Mouse (Mus musculus): ENCODE results near the gene Nkx6-2. TPM values are rescaled to one million over a fixed set of nuclear protein-coding genes. Genes with fewer than 3 reads are reported as not detected.

The Nkx6-2 gene
- polyA plus RNA-seq, 1 experiment from 2014 or later = 0.09 TPM

GRCm38 (mm10) chr7:139565998-139566397 is 16.6 kb downstream of the Nkx6-2 start:
- no peak for ATAC-seq (ENCODE audit: low read depth)

DNA sequence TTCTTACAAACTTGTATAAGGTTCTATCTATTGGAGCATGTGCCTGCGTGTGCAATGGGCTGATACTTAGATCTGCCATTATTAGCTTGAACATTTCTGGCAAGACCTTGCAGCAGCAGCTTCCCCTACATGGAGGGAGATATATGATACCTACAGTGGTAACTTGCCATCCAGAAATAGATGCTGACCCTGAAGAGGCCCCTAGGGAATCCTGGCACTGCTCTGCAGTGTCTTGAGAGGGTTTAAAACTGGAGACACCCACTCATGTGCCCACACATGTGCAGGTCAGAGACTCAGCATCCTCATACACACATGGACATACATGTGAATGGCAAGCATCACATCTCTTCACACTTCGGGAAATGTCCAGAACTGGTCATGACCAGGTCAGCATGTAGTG is 18.4 kb downstream of the Nkx6-2 start:
- 63% methylated on average over 2 of the region's 2 CpGs for WGBS (ENCODE audit: insufficient replicate concordance)
- Histone ChIP-seq H3K27me3 (no peaks in the 10 kb centered on the region), H3K27ac (no peak overlapping the region), H3K36me3 (0 out of 2 replicates have a peak, but pooled peaks cover under 1% of the 10 kb centered on the region), H3K4me1 (replicated peaks) (no peaks in the 10 kb centered on the region), H3K9me3 (replicated peaks) (no peaks in the 10 kb centered on the region), H3K4me2 (no peak overlapping the region), H3K9ac (no peak overlapping the region), H3K4me3 (replicated peaks) (no peak overlapping the region)
- DNase-seq = no peak
- ATAC-seq (ENCODE audit: low read depth) = no peak

More at GRCm38 (mm10) chr7:139565998-139566397, 16.6 kb downstream of the Nkx6-2 start:
- Histone ChIP-seq H3K9me3 (replicated peaks) (no peaks in the 10 kb centered on the region), H3K27me3 (no peaks in the 10 kb centered on the region), H3K4me2 (no peak overlapping the region), H3K4me1 (replicated peaks) (no peaks in the 10 kb centered on the region), H3K9ac (no peak overlapping the region), H3K4me3 (replicated peaks) (no peak overlapping the region), H3K36me3 (no peaks in the 10 kb centered on the region), H3K27ac (no peak overlapping the region)
- WGBS (ENCODE audit: insufficient replicate concordance) = 57% methylated on average over 6 of the region's 6 CpGs
- no peak for DNase-seq

DNA sequence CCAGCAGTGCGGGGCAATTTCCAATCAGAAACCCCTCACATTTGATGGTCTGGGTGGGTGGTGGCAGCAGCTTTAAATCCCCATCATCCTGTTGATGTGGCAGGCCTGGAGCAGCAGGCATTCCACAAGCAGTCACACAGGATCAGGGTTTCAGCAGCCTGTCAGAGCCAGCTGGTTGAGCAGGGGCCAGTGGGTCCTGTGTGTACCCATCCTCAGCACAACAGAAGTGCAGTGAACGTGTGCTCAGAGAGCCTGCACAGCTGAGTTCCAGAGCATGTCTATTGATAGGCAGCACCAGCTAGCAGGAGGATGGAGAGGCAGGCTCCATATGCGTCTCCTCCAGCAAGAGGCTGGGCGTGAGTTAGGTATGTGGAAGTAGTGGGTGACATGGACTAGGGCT is 19.2 kb downstream of the Nkx6-2 start:
- H3K9ac ChIP-seq = no peak overlapping the region
- no peak for DNase-seq
- no peak for ATAC-seq (ENCODE audit: low read depth)
- H3K36me3 ChIP-seq = 0 out of 2 replicates have a peak, but pooled peaks cover 4% of the 10 kb centered on the region
- H3K27ac ChIP-seq = no peak overlapping the region
- H3K9me3 ChIP-seq (replicated peaks) = no peaks in the 10 kb centered on the region
- 59% methylated on average over 4 of the region's 4 CpGs for WGBS (ENCODE audit: insufficient replicate concordance)
- H3K4me2 ChIP-seq = no peak overlapping the region
- H3K4me1 ChIP-seq (replicated peaks) = no peaks in the 10 kb centered on the region
- H3K27me3 ChIP-seq = no peaks in the 10 kb centered on the region
- H3K4me3 ChIP-seq (replicated peaks) = no peak overlapping the region

GRCm38 (mm10) chr7:139559659-139560058 is 22.9 kb downstream of the Nkx6-2 start:
- Histone ChIP-seq H3K4me2 (no peak overlapping the region), H3K27ac (no peak overlapping the region), H3K4me3 (replicated peaks) (no peak overlapping the region), H3K9ac (no peak overlapping the region), H3K36me3 (0 out of 2 replicates have a peak, but pooled peaks cover 4% of the 10 kb centered on the region), H3K9me3 (replicated peaks) (no peaks in the 10 kb centered on the region), H3K27me3 (no peaks in the 10 kb centered on the region), H3K4me1 (replicated peaks) (no peaks in the 10 kb centered on the region)
- 68% methylated on average over 10 of the region's 10 CpGs for WGBS (ENCODE audit: insufficient replicate concordance)
- ATAC-seq (ENCODE audit: low read depth) (no peak), DNase-seq (no peak)

DNA sequence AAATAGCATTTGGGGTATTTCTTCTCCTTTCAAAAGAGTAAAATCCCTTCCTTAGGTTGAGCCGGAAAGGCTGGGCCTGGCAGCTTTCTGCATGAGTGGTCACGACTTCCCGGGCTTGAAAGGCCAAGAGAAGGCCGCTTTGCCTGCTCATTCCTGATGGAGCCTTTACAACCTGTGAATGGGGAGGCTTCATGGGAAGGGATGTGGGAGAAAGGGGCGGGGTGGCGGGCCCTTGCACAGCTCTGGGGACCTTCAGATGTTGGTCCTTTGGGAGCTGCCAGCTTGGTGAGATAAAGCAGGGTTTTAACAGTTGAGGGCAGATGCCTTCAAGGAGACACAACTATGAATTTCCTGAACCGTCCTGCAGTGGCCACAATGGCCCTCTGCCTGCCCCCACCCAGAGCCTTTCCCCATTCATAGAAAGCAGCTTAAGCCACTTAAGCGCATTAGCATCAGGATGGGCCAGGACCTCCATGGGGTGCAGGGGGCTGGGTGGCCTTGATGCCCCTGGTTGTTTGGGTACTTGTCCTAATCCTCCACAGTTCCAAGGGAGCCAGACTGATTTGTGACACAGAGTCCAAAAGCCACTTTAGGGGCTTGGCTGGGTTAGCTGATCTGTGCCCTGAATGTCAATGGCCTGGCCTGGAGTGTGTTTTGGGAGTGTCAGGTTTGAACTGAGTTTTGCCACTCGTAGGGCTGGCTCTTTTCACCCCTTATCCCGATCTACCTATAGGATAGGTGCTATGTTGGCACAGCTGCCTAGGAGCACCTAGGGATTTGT is 25.7 kb downstream of the Nkx6-2 start:
- Histone ChIP-seq H3K9ac (no peak overlapping the region), H3K4me1 (replicated peaks) (no peaks in the 10 kb centered on the region), H3K27me3 (no peaks in the 10 kb centered on the region), H3K4me2 (no peak overlapping the region), H3K36me3 (0 out of 2 replicates have a peak, but pooled peaks cover 4% of the 10 kb centered on the region), H3K27ac (no peak overlapping the region), H3K4me3 (replicated peaks) (no peak overlapping the region), H3K9me3 (replicated peaks) (no peaks in the 10 kb centered on the region)
- no peak for ATAC-seq (ENCODE audit: low read depth)
- no peak for DNase-seq
- 64% methylated on average over 10 of the region's 10 CpGs for WGBS (ENCODE audit: insufficient replicate concordance)

DNA sequence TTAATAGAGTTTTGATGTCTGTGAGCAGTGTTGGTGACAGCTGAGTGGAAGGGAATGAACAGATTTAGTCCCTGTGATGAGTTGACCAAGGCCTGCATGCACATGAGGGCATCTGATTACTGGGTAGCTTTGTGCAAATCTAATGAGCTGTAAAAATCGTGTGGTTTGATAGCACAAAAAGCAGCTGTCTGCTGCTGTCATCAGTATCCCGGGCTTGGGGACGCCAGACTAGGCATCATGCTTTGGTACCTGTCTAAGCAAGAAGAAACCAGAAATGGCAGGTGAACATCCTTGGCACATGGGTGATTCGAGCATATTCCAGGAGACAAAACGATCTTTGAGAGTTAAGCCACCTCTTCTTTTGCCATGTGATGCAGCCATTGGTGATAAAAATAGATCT is 26.3 kb downstream of the Nkx6-2 start:
- no peaks in the 10 kb centered on the region for H3K9me3 ChIP-seq (replicated peaks)
- no peak overlapping the region for H3K4me2 ChIP-seq
- ATAC-seq (ENCODE audit: low read depth) = no peak
- no peak overlapping the region for H3K4me3 ChIP-seq (replicated peaks)
- H3K4me1 ChIP-seq (replicated peaks) = no peaks in the 10 kb centered on the region
- 60% methylated on average over 5 of the region's 5 CpGs for WGBS (ENCODE audit: insufficient replicate concordance)
- no peaks in the 10 kb centered on the region for H3K27me3 ChIP-seq
- no peak overlapping the region for H3K27ac ChIP-seq
- 0 out of 2 replicates have a peak, but pooled peaks cover 4% of the 10 kb centered on the region for H3K36me3 ChIP-seq
- H3K9ac ChIP-seq = no peak overlapping the region
- no peak for DNase-seq

GRCm38 (mm10) chr7:139551519-139551918 is 31.1 kb downstream of the Nkx6-2 start:
- no peak for DNase-seq
- H3K4me1 ChIP-seq (replicated peaks) = no peaks in the 10 kb centered on the region
- H3K27me3 ChIP-seq = no peaks in the 10 kb centered on the region
- no peak overlapping the region for H3K27ac ChIP-seq
- no peak for ATAC-seq (ENCODE audit: low read depth)
- H3K9me3 ChIP-seq (replicated peaks) = no peaks in the 10 kb centered on the region
- H3K9ac ChIP-seq = no peak overlapping the region
- H3K4me3 ChIP-seq (replicated peaks) = no peak overlapping the region
- no peak overlapping the region for H3K4me2 ChIP-seq
- WGBS (ENCODE audit: insufficient replicate concordance) = 69% methylated on average over 2 of the region's 2 CpGs
- no peaks in the 10 kb centered on the region for H3K36me3 ChIP-seq

- no peaks in the 10 kb centered on the region for H3K4me1 ChIP-seq (replicated peaks)
- H3K4me2 ChIP-seq = no peak overlapping the region
- DNase-seq (no peak), ATAC-seq (ENCODE audit: low read depth) (no peak)
- H3K9me3 ChIP-seq (replicated peaks) = no peaks in the 10 kb centered on the region
- H3K36me3 ChIP-seq = no peaks in the 10 kb centered on the region
- H3K4me3 ChIP-seq (replicated peaks) = no peak overlapping the region
- H3K27ac ChIP-seq = no peak overlapping the region
- no peak overlapping the region for H3K9ac ChIP-seq
- WGBS (ENCODE audit: insufficient replicate concordance) = 62% methylated on average over 3 of the region's 3 CpGs
- H3K27me3 ChIP-seq = no peaks in the 10 kb centered on the region
Measured at GRCm38 (mm10) chr7:139550086-139550783, 32.4 kb downstream of the Nkx6-2 start.

DNA sequence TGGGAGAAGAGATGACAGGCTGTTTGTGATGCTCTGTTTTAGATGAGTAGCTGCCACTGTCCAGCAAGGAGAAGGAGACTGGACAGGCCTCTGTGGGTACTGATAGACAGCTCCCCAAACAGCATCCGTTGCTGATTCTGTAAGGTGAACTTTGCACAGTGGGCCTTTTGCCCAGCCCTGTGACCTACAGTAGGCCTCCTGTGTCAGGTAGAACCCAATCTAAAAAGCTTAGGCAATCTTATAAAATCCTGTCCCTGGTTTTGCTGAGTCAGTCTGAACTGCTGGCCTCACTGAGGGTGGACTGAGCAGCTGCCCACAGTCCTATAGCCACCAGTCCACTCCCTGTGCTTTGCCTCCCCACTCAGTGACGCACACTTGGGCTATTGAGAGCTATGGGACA is 35.3 kb downstream of the Nkx6-2 start:
- no peaks in the 10 kb centered on the region for H3K36me3 ChIP-seq
- ATAC-seq (ENCODE audit: low read depth) (peak; percentile 47; the same call in 1 of the 2 replicates), DNase-seq (no peak)
- H3K27me3 ChIP-seq = no peaks in the 10 kb centered on the region
- H3K9ac ChIP-seq = no peak overlapping the region
- no peak overlapping the region for H3K4me3 ChIP-seq (replicated peaks)
- H3K4me1 ChIP-seq (replicated peaks) = no peaks in the 10 kb centered on the region
- H3K9me3 ChIP-seq (replicated peaks) = no peaks in the 10 kb centered on the region
- no peak overlapping the region for H3K4me2 ChIP-seq
- H3K27ac ChIP-seq = no peak overlapping the region
- 54% methylated on average over 2 of the region's 2 CpGs for WGBS (ENCODE audit: insufficient replicate concordance)

- 81% methylated on average over 12 of the region's 12 CpGs for WGBS (ENCODE audit: insufficient replicate concordance)
- Histone ChIP-seq H3K4me3 (replicated peaks) (no peak overlapping the region), H3K27ac (no peak overlapping the region), H3K4me1 (replicated peaks) (no peaks in the 10 kb centered on the region), H3K4me2 (no peak overlapping the region), H3K9ac (no peak overlapping the region), H3K27me3 (no peaks in the 10 kb centered on the region), H3K9me3 (replicated peaks) (no peaks in the 10 kb centered on the region), H3K36me3 (no peaks in the 10 kb centered on the region)
- no peak for ATAC-seq (ENCODE audit: low read depth)
- DNase-seq = no peak
Measured at GRCm38 (mm10) chr7:139544706-139545625, 37.6 kb downstream of the Nkx6-2 start.

GRCm38 (mm10) chr7:139541422-139541821 is 41.2 kb downstream of the Nkx6-2 start:
- H3K27me3 ChIP-seq = no peaks in the 10 kb centered on the region
- H3K36me3 ChIP-seq = no peaks in the 10 kb centered on the region
- H3K4me3 ChIP-seq (replicated peaks) = no peak overlapping the region
- WGBS (ENCODE audit: insufficient replicate concordance) = 79% methylated on average over 6 of the region's 6 CpGs
- no peak overlapping the region for H3K27ac ChIP-seq
- H3K9me3 ChIP-seq (replicated peaks) = no peaks in the 10 kb centered on the region
- ATAC-seq (ENCODE audit: low read depth) (no peak), DNase-seq (no peak)
- no peak overlapping the region for H3K4me2 ChIP-seq
- H3K9ac ChIP-seq = no peak overlapping the region
- no peaks in the 10 kb centered on the region for H3K4me1 ChIP-seq (replicated peaks)
